Mouse (Mus musculus) CD4-positive, CD25-positive, alpha-beta regulatory T cell, adult 2 months (primary cell): Measurements from ENCODE around the gene Sox1.

Experiments
- DNase-seq: peaks from one replicate; pipeline ENCODE4 v3.0.0-alpha.2; 2012; ENCODE audit warnings: low read depth, low spot score

The Sox1 gene

DNA sequence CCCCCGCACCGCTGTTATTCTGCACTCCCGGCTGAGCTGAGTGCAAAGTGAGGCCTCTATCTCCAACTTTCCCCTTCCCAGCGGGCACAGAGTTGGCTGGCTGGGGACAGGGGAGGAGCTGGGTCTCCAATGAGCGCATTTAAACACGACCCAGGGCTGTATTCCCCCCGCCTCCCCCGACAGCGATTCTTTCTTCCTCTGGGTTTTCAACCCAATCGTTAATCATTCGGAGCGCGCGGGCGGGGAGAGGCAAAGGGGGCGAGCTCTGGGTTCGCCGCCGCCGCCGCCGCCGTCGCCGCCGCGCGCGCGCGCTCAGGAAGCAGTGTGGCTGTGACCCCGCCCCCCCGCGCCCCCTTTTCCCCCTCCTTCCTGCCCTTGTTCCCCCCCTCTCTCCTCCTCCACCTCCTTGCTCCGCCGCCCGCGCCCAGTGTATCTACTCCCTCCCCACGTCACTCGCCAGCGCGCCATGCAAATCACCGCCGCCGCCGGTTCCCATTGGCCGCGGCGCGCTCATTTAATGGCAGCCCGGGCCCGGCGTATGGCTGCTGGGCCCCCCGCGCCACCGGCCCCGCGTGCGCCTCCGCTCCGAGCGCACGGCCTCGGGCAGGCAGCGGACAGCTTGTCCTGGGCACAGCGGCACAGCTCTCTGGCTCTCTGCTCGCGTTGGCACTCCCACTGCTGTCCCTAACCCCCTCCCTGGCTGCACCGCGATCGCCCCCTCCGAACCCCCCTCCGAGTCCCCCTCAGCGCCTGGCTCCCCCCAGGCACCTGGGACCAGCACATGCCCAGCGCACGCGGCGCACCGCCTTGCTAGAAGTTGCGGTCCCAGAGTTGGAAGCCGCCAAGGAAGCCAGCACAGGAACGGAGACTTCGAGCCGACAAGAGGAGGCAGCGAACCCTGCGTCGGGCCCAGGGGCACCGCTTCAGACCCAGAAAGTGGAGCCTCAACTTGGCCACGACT is at the start of gene Sox1:
TSS of gene Sox1 (plus strand) at position 225 of the 961 bp plus-strand sequence.
- DNase-seq, result no peak

DNA sequence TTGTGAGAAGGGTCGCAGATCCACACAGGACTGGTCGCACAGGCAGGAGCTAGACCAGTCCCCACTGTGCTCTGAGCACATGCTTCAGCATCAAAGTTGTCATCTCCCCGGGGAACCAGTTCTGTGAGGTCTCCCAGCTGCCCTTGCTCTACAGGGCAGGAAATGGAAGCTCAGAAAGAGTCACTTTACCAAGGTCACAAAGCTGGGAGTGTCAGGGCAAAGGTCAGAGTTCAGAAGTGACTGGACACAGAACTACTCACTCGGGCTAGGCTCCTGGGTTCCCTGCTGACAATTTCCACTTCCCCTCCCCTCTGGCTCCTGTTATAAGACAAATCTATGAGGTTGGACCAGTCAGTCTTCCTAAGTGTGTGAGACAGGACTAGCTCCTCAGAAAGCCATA is 49.2 kb upstream of the Sox1 start:
- DNase-seq, result no peak

DNA sequence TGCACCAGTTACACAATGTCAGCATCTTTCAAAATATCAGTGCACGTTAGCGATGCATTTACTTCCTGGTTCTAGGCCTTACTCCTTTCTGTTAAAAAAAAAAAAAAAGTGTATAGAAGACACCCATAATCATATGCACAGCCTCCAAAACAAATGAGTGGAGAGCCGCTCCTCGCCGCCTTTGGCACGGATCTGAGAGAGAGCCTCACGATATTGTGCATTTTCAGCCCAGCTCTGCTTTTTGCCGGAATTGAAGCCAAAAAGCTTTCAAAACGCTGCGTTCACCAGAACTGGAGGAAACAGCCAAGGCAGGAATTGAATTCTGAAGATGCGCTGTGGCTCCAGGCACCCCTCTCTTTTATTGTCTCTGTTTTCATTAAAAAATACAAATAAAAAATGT is 48.2 kb upstream of the Sox1 start:
- DNase-seq, result no peak

DNA sequence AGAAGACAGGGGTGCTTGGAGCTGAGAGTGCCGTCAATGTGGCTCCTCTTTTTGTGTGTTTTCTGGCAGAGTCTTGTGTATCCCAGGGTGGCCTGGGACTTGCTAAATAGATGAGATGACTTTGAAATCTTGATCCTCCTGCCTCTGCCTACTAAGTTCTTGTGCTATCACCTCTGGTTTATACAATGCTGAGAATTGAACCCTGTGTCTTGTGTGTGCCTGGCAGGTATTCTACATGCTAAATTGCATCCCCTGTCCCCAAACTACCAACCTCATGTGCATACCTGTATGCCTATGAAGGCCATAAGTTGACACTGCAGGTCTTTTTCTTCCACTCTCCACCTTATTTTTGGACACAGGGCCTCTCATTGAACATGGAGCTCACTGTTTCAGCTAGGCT is 46.8 kb upstream of the Sox1 start:
- no peak for DNase-seq

DNA sequence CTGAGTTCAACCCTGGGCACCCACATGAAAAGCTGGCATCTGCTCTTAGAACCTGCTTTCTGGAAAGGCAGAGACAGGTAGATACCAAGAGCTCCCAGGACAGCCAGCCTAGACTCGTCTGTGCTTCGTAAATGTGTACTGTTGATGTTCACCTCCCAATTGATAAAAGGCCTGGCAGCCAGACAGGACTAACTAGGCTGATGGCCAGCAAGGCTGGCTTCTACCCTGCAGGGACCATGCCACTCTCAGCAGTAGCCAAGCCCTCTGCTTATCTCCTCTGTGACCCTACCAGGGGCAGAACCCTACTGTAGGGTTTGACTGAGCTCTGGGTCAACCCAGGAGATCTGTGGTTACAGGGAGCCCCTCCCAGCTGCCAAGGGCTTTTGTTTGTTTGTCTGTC is 45.5 kb upstream of the Sox1 start:
- DNase-seq, result no peak

DNA sequence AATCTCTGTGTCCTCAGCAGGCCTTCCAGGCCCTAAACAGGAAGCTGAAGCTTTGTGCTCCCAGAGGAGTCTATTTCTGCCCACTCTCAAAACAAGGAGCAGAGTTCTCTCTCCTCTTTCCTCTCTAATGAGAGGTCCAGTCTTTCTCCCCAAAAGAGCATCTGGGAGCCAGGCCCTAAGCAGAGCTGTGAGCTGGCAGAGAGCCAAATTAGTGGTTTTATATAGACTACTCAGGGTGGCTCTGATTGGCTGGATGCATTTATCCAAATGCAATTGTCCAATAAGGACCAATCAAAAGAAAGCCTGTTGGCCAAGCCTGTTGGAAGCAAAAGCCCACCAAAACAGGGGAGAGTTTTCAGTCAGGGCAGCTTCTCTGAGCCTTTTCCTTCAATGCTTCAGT is 44.0 kb upstream of the Sox1 start:
- DNase-seq, result no peak

DNA sequence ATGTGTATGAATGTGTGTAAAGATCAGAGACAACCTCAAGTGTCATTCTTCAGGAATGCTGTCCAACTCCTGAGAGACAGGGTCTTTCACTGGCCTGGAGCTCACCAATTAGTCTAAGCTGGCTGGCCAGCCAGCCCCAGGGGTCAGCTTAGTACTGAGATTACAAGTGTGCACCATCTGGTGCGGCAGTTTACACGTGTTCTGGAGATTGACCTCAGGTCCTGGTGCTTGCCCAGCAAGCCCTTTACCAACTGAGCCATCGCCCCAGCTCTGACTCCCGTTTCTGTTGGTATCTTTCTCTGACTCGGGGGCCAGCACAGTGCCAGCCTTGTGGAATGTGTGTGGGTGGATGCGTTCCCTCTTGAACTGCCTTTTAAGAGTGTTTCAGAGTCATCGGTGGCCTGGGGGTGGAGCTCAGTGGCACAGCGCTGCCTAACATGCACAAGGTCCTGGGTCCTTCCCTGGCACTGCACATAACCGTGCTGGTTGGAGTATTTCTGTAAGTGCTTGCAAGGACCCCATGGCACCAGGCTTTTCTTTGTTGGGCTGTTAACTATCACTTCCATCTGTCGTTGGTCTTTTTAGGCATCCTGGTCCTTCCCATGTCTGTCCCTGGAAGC is 40.6 kb upstream of the Sox1 start:
- no peak for DNase-seq

DNA sequence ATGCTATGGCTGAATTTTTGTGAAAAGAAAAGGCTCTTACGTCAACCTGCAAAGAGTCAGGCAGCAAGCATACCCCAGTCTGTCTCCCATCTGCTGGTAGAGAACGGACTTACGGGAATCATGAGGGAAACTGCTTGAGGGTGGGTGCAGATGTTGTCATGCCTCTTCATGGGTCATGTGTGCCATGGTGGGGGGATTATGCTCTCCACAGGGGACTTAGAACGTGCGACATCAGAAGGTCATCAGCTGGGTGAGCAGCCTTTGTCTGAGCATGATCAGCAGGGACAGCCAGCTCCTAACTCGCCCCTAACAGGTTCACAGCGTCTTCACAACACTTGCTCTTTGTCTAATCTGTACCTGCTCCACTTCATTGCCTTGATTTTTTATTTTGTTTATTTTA is 26.9 kb upstream of the Sox1 start:
- no peak for DNase-seq

DNA sequence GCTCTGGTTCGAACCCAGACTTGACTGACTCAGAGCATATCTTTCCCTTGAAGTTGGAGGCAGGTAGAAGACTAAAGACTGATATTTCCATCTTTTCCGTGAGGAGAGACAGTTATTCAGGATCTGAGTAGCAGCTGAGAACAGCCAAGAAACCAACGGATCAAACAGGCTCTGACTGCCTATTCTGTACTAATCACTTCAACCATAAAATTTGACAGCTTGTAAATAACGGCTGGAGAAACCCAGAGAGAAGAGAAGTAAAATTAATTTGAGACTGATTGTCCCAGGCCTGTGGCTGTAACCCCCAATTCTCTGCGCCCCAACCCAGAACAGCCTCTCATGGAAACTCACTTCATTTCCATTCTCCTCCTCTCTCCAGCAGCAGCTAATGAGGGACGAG is 26.2 kb upstream of the Sox1 start:
- DNase-seq, result no peak

DNA sequence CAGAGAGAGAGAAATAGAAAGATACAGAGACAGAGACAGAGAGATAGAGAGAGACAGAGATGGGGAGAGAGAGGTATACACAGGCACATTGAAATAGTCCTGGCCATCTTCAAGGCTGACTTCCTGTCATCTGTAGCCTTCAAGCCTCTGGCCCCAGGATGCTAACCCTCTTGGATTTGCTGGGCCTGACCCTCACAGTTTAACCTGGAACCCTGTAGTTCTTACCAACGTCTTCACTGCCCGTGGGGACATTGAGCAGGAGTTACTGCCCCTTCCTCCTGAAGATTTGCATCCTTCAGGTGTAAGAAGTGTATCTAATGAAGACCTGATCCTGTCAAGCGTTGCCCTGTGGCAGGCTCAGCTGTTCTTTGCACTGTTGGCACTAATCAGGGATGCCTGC is 14.0 kb upstream of the Sox1 start:
- DNase-seq, result no peak

DNA sequence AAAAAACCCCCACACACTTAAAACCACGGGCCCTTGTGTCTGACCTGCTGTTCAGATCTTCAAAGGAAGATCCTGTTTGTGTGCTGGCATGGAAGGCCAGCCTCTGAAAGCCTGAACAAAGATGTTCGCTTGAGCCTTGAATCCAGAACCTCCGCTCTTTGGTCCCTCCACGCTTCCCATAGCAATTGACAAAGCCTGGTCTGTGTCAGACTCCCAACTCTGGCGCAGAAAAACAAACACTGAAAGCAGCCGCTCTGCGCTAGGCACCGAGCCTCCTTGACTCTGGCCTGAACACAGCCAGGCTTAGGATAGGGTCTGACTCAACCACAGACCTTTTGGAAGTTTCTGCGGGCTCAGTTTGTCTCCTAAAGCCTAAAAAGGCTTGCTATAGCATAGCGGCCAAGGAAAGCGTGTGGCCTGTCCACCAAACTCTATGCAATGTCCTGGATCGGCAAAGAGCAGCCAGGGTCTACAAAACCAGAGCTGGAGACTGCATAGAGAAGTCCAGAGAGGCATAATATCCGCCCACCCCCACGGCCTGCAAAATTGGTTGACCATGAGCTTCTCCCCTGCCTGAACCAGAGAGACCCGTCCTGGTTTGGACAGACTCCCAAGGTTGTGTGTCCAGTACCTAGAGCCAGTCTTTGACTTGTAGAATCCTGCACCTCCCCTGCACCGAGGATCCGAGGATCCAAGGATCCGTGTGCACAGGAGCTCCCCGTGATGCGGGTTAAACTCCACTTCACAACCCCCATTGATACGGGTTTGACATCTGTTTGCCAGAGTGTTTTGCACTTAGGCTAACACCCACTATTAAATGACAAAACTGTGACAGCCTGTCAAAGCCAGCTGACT is 12.2 kb upstream of the Sox1 start:
- DNase-seq, result no peak

DNA sequence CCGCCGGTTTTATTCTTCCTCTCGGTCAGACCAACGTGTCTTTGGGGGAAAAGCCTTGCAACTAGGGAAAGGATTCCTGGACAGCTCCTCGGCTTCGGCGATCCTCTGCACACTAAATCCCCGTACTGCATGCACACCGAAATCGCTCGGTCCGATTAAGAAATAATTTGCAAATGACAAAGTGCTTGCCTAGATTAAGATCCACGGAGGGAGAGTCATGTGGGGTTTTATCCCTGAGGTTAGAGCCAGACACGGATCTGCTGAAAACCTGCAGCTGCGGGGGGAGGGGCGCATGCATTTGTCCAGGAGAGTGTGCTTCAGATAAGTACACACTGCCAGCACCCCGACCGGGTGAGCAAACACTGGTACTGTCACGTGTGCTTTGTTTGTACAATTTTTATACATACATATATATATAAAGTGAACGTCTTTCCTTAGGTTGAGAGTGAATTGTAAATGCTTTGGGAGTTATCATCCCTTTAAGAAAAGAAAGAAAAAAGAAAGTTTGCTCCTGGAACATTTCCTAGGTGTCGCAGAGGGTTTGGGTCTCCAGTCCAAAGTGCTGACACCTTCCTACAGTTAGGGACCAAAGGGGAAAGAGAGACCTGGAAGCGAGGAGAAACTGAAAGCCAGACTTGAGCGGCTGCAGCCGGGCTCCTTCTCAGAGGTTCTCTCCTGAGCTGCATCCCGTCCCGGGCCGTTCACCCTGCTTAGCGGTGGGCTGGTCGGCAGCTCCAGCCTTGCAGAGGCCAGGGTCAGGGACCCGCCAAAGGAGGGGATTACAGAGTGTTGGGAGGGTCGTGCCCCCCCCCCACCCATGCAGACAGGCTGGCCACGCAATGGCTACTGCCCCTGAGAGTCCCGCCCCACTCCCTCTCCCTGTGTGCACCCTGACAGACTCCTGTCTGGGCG is 10.9 kb upstream of the Sox1 start:
- no peak for DNase-seq

DNA sequence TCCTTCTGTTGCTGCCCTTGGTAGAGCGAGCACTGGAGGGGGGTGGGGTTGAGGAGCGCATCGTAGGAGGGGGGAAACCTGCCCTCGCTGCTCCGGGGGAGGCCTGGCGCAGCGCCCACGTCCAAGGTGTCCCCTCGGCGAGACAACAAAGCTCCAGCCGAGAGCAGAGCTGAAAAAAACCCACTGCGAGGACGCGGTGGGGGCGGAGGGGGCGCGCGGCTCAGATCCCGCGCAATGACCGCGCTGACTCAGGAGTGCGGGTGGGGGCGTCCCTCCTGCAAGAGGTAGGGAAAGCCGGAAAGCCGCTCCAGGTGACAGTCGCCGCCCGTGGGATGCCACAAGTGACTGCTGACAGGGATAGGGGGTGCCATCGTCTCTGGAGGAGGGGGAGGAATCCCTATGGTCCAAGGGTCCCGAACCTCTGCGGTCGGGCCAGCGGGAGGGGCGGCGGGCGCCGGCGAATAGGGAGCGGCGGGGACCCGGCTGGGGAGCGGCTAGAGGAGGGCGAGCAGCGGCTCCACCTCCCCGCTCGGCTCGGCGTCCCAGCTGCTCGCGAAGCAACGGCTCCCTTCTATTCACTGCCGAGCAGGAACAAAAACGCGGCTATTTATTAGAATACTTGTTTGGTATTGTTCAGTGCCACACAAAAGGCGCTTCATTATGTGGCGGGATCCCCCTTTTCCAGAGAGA is 10.0 kb upstream of the Sox1 start:
- no peak for DNase-seq

DNA sequence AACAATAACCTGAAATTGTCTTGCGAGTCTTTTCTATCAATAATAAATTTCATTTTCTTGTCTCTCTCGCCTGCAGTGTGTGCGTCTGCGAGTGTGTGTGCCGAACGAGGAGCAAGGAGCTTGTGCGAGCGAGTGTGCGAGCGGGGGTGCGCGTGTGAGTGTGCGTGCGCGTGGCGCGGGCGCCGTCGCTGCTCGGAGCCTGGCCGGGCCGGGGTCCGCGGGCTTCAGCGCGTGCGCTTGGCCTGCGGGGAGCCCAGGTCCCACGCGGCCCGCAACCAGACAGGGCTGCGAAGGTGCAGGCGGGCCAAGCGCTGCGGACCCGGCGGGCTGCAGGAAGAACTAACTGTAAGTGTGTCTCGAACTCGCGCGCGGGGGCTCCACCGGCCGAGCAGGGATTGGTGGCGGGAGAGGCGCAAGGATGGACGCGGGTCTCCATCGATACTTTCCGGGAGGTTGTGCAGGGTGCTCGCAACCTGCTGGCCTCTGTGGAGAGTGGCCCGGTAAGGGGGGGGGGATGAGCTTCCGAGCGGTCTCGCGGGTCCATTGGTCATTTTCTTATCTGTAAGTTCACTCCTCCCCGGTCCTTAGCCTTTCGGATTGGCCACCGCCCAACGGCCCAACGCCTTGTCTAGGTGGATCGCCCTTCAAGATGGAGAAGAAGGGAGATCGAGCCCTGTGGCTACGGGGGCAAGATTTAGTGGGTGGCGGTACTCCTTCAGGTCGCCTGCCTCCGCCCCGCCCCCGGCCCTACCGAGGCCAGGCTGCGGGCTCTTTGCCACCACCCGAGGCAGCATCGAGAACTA is 9.2 kb upstream of the Sox1 start:
- DNase-seq, result no peak

DNA sequence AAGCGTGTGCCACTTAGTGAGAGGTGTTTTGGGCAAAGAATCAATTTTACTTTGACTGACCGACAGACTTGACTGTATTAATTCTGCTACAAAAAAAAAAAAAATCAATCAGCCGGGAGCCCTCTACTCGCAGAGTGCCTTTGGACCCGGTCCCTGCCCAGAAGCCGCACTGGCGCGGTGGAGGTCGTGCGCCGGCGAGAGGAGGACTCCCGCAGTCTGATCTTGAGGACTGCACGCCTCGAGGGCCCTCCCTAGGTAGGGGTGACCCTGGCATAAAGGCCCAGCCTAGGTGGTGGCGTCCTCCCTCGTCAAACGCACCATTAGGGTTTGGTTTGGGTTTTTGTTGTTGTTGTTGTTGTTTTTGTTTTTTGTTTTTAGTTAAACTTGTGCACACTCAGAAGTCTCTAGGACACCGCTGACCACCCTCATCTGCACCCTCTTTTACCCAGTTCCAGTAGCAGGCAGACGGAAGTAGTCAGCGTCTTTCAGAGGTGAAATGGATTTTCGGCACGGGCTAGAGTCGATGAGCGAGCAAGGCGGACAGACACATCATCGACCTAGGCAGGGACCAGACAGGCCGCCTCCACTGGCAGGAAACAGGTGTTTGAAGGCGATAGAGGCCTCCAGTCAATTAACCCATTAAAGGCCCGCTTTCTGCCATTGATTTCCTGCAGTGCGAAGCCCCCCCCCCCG is 8.4 kb upstream of the Sox1 start:
- no peak for DNase-seq

DNA sequence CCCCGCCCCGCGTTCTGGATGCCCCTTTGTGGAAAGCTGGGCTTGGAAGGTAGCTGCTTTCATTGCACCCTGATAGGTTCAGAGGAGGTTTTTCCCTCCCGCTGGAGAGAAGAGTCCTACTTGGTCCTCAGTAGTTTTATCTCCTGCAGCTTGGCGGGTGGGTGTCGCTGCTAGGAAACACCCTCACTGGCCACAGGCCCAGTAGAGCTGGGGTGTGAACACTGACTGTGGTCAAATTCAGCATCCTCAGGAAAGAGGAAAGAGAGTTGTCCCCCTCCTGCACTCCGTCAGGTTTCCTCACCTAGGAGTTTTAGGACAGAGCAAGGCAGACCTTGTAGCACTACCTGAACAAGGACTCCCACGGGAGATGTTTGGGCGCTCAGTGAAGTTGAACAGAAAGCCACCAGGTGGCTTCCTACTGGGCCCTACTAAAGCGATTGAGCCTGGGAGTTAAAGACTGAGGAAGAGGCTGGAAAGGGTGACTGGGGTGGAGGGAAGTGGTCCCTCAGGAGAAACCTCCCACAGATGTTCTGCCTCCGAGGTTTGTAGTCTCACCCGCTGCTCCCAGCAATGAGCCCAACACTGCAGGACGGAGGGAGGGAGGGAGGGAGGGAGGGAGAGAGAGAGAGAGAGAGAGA is 7.8 kb upstream of the Sox1 start:
- no peak for DNase-seq

DNA sequence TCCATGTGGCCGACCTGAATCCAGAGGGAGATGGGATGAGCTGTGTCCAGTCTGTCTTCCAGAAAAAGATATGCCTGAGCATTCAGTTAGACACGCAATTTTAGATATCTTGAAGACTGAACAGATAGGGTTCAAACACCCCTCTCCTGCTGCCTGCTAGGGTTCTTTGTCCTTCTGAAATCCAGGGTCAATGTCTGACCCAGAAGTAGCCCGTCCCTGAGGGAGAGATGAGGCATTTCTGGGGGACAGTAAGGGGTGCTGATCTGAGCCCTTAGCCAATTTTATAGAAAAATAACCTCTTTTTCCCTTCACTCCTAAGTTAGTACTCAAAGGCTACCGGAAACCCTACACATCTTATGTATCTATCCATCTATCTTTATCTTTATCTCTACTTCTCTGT is 7.2 kb upstream of the Sox1 start:
- no peak for DNase-seq

DNA sequence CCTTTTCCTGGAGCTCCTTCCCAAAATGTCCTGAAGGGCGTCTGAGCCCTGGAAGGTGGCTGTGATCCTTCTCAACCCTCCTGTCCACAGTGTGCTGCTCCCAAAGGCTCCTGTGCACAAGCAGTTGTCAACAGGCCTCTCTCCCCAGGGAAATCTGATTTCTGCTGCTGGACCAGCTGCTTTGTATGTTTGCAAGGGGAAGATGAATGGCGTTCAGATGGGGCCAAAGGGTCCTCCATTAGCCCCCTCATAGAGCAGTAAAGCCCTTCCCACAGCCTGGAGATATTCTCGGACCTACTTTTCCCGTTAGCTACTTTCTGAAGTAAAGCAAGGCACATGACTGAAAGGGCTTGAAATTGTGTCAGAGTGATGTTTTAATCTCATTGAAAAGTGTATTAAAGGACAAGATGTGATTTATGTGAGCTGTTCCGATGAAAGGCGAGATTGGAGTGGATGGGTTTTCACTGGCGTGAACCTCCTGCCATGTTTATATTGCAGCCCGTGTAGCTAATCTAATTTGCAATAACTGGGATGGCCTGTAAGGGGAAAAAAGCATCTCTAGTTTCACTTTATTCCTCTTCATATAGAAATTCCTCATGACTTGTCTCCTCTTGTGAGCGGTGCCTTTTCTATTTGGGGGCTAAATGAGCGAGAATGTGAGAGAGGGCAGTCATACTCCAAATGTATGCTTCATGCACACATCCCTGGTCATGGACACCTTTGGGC is 6.5 kb upstream of the Sox1 start:
- no peak for DNase-seq
